Mouse (Mus musculus) testis, adult 2 months (tissue): ENCODE data around the gene Nwd2.

Source experiments
- CTCF ChIP-seq: fragments of 200-500 bp; IDR thresholded peaks from 2 replicates; pipeline ENCODE4 v1.5.1; 2012; ENCODE audit warnings: low read depth, mild to moderate bottlenecking, inconsistent platforms, low read length, moderate library complexity; ENCODE audit not compliant: control insufficient read depth, insufficient read depth, insufficient replicate concordance
- POLR2A ChIP-seq: fragments of 200-500 bp; IDR thresholded peaks from 2 replicates; pipeline ENCODE4 v1.6.1; 2012; ENCODE audit warnings: low read depth, mild to moderate bottlenecking, inconsistent platforms, low read length, moderate library complexity; ENCODE audit not compliant: control insufficient read depth

DNA sequence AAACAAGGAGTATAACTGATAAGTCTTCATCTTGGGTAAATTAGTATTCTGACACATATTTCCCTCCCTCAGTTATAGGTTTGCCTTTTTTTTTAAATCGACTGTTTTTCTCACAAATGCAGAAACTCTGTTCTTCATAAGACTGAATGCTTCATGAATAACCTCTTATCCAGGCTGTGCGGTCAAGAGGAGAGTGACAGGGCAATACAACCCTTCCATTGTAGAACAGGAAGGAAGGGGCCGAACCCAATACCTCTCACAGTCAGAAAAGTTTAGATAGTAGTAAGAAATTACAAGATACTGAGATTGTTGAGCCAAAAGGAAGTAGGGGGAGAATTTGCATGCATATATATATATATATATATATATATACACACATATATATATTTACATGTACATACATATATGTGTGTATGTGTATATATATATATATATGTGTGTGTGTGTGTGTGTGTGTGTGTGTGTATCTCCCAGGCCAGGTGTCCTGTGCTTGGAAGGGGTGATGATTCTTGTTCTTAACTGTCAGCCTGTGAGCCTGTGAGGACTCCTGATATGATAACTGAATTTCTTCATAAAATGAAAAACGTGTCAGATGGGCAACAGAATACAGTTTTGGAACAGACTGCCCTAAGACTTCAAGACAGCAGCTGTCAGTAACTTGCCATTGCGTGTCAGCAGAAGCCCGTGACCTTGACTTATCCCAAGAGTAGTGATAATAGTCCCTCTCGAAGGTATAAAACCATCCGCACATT is 175.9 kb downstream of the Nwd2 start:
- TF ChIP-seq CTCF: no peak
- TF ChIP-seq POLR2A: no peak
